Mouse (Mus musculus): ENCODE measurements around the gene Corin.

DNA sequence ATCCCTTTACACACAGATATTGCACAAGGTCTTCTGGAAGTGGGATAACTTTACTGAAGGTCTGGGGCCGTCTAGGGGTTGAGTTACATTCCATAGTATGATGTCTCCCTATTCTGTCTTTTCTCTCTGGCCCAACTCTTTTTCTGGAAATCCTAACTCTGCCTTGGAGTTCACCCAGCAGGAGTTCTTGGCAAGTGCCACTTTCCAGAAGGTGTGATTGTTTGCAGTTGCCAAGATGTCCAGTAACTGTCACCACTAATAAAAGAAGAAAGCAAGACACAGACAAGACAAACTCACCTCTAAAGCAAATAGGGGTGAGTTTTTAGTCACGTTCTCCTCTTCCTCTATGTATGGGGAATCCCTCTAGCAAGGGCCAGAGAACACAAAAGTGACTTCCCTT lies 50.6 kb downstream of the Corin start:
- TF ChIP-seq POLR2A (IDR thresholded peaks at IDR 0.05; ENCODE audit: extremely low read depth, insufficient read depth, low read length) (no peak), CTCF (IDR thresholded peaks at IDR 0.05; ENCODE audit: low read depth, low read length) (no peak)

Measured in liver, adult 2 months (tissue).